Mouse (Mus musculus): ENCODE measurements at regions not wholly inside any gene's neighbourhood (a gene's known extent, or its start where the extent isn't known, plus 50 kb on each side); places are given as distances from the start of the nearest gene placed in this dataset.
"Not testable (repeated sequence)": the region's sequence is repeated elsewhere in the genome, so short reads cannot be mapped to it uniquely, and the experiment has no call there.

GRCm38 (mm10) chr5:77892024-77892423 lies 484.2 kb upstream of the Igfbp7 start:
- WGBS (ENCODE audit: insufficient replicate concordance), result 51% methylated on average over 2 of the region's 2 CpGs
- H3K9me3 ChIP-seq (replicated peaks); ATAC-seq (ENCODE audit: insufficient read depth); H3K36me3 ChIP-seq (replicated peaks); H3K27me3 ChIP-seq; H3K4me1 ChIP-seq (replicated peaks); H3K9ac ChIP-seq; H3K27ac ChIP-seq (replicated peaks); H3K4me3 ChIP-seq (replicated peaks); H3K4me2 ChIP-seq: not testable (repeated sequence)

- ATAC-seq (ENCODE audit: insufficient read depth), result no peak
- Histone ChIP-seq H3K4me2 (no peak overlapping the region), H3K27me3 (no peaks in the 10 kb centered on the region), H3K36me3 (replicated peaks) (no peaks in the 10 kb centered on the region), H3K4me3 (replicated peaks) (no peak overlapping the region), H3K27ac (replicated peaks) (no peak overlapping the region), H3K9me3 (replicated peaks) (no peaks in the 10 kb centered on the region; the same call in 1 of the 2 replicates), H3K4me1 (replicated peaks) (no peaks in the 10 kb centered on the region), H3K9ac (no peak overlapping the region)
- WGBS (ENCODE audit: insufficient replicate concordance), result 70% methylated on average over 9 of the region's 9 CpGs
Measured at GRCm38 (mm10) chr5:77888534-77888933, 480.7 kb upstream of the Igfbp7 start.

- ATAC-seq (ENCODE audit: insufficient read depth), result no peak
- H3K4me1 ChIP-seq (replicated peaks), result no peaks in the 10 kb centered on the region
- H3K4me2 ChIP-seq, result no peak overlapping the region
- H3K9me3 ChIP-seq (replicated peaks), result no peaks in the 10 kb centered on the region
- no peak overlapping the region for H3K4me3 ChIP-seq (replicated peaks)
- no peak overlapping the region for H3K27ac ChIP-seq (replicated peaks)
- WGBS (ENCODE audit: insufficient replicate concordance), result 67% methylated on average over 5 of the region's 5 CpGs
- H3K36me3 ChIP-seq (replicated peaks), result no peaks in the 10 kb centered on the region
- H3K9ac ChIP-seq, result no peak overlapping the region
- H3K27me3 ChIP-seq, result no peaks in the 10 kb centered on the region
Measured at GRCm38 (mm10) chr5:77871403-77871802, 463.6 kb upstream of the Igfbp7 start.

GRCm38 (mm10) chr5:77865342-77865741 lies 457.5 kb upstream of the Igfbp7 start:
- H3K4me1 ChIP-seq (replicated peaks), result no peaks in the 10 kb centered on the region
- H3K27ac ChIP-seq (replicated peaks), result no peak overlapping the region
- WGBS (ENCODE audit: insufficient replicate concordance), result 49% methylated on average over 7 of the region's 7 CpGs
- no peaks in the 10 kb centered on the region for H3K27me3 ChIP-seq
- H3K4me2 ChIP-seq, result no peak overlapping the region
- no peak overlapping the region for H3K9ac ChIP-seq
- no peaks in the 10 kb centered on the region for H3K9me3 ChIP-seq (replicated peaks)
- no peak for ATAC-seq (ENCODE audit: insufficient read depth)
- no peaks in the 10 kb centered on the region for H3K36me3 ChIP-seq (replicated peaks)
- no peak overlapping the region for H3K4me3 ChIP-seq (replicated peaks)

GRCm38 (mm10) chr5:77855191-77855590 lies 447.4 kb upstream of the Igfbp7 start:
- Histone ChIP-seq H3K4me2 (no peak overlapping the region), H3K9ac (no peak overlapping the region), H3K27ac (replicated peaks) (no peak overlapping the region), H3K36me3 (replicated peaks) (no peaks in the 10 kb centered on the region), H3K4me3 (replicated peaks) (no peak overlapping the region), H3K27me3 (no peaks in the 10 kb centered on the region), H3K9me3 (replicated peaks) (0 out of 2 replicates have a peak, but pooled peaks cover 3% of the 10 kb centered on the region), H3K4me1 (replicated peaks) (no peaks in the 10 kb centered on the region)
- ATAC-seq (ENCODE audit: insufficient read depth), result no peak
- WGBS (ENCODE audit: insufficient replicate concordance), result 53% methylated on average over 6 of the region's 6 CpGs

GRCm38 (mm10) chr5:77853999-77854784 lies 446.4 kb upstream of the Igfbp7 start:
- Histone ChIP-seq H3K9ac (no peak overlapping the region), H3K4me1 (replicated peaks) (no peaks in the 10 kb centered on the region), H3K27ac (replicated peaks) (no peak overlapping the region), H3K27me3 (no peaks in the 10 kb centered on the region), H3K9me3 (replicated peaks) (0 out of 2 replicates have a peak, but pooled peaks cover 3% of the 10 kb centered on the region), H3K4me2 (no peak overlapping the region), H3K4me3 (replicated peaks) (no peak overlapping the region), H3K36me3 (replicated peaks) (no peaks in the 10 kb centered on the region)
- 68% methylated on average over 12 of the region's 12 CpGs for WGBS (ENCODE audit: insufficient replicate concordance)
- ATAC-seq (ENCODE audit: insufficient read depth), result no peak

- Histone ChIP-seq H3K4me2 (no peak overlapping the region), H3K27me3 (no peaks in the 10 kb centered on the region), H3K27ac (replicated peaks) (no peak overlapping the region), H3K4me3 (replicated peaks) (no peak overlapping the region), H3K36me3 (replicated peaks) (no peaks in the 10 kb centered on the region), H3K9ac (no peak overlapping the region), H3K4me1 (replicated peaks) (no peaks in the 10 kb centered on the region), H3K9me3 (replicated peaks) (0 out of 2 replicates have a peak, but pooled peaks cover 3% of the 10 kb centered on the region)
- no peak for ATAC-seq (ENCODE audit: insufficient read depth)
- WGBS (ENCODE audit: insufficient replicate concordance), result 72% methylated on average over 3 of the region's 3 CpGs
Measured at GRCm38 (mm10) chr5:77851645-77852044, 443.8 kb upstream of the Igfbp7 start.

GRCm38 (mm10) chr5:77838186-77839097 lies 430.6 kb upstream of the Igfbp7 start:
- Histone ChIP-seq H3K4me3 (replicated peaks) (no peak overlapping the region), H3K36me3 (replicated peaks) (no peaks in the 10 kb centered on the region), H3K9ac (no peak overlapping the region), H3K4me1 (replicated peaks) (no peaks in the 10 kb centered on the region), H3K4me2 (no peak overlapping the region), H3K9me3 (replicated peaks) (no peaks in the 10 kb centered on the region), H3K27me3 (no peaks in the 10 kb centered on the region), H3K27ac (replicated peaks) (no peak overlapping the region)
- no peak for ATAC-seq (ENCODE audit: insufficient read depth)
- 43% methylated on average over 5 of the region's 5 CpGs for WGBS (ENCODE audit: insufficient replicate concordance)

- Histone ChIP-seq H3K4me1 (replicated peaks) (no peaks in the 10 kb centered on the region), H3K9ac (no peak overlapping the region), H3K9me3 (replicated peaks) (no peaks in the 10 kb centered on the region), H3K4me3 (replicated peaks) (no peak overlapping the region), H3K27me3 (no peaks in the 10 kb centered on the region), H3K36me3 (replicated peaks) (no peaks in the 10 kb centered on the region), H3K4me2 (no peak overlapping the region), H3K27ac (replicated peaks) (no peak overlapping the region)
- no peak for ATAC-seq (ENCODE audit: insufficient read depth)
- 70% methylated on average over 2 of the region's 2 CpGs for WGBS (ENCODE audit: insufficient replicate concordance)
Measured at GRCm38 (mm10) chr5:77827971-77828370, 420.1 kb upstream of the Igfbp7 start.

- no peak overlapping the region for H3K4me2 ChIP-seq
- H3K4me1 ChIP-seq (replicated peaks), result no peaks in the 10 kb centered on the region
- 66% methylated on average over 4 of the region's 4 CpGs for WGBS (ENCODE audit: insufficient replicate concordance)
- no peak overlapping the region for H3K27ac ChIP-seq (replicated peaks)
- H3K9me3 ChIP-seq (replicated peaks), result no peaks in the 10 kb centered on the region
- H3K4me3 ChIP-seq (replicated peaks), result no peak overlapping the region
- H3K27me3 ChIP-seq, result no peaks in the 10 kb centered on the region
- no peak for ATAC-seq (ENCODE audit: insufficient read depth)
- H3K9ac ChIP-seq, result no peak overlapping the region
- H3K36me3 ChIP-seq (replicated peaks), result no peaks in the 10 kb centered on the region
Measured at GRCm38 (mm10) chr5:77826063-77826462, 418.2 kb upstream of the Igfbp7 start.

GRCm38 (mm10) chr5:77816759-77817280 lies 409.0 kb upstream of the Igfbp7 start:
- no peaks in the 10 kb centered on the region for H3K4me1 ChIP-seq (replicated peaks)
- H3K27ac ChIP-seq (replicated peaks), result no peak overlapping the region
- no peaks in the 10 kb centered on the region for H3K27me3 ChIP-seq
- no peak for ATAC-seq (ENCODE audit: insufficient read depth)
- no peak overlapping the region for H3K4me3 ChIP-seq (replicated peaks)
- WGBS (ENCODE audit: insufficient replicate concordance), result 62% methylated on average over 7 of the region's 7 CpGs
- H3K9me3 ChIP-seq (replicated peaks), result no peaks in the 10 kb centered on the region
- no peak overlapping the region for H3K4me2 ChIP-seq
- no peak overlapping the region for H3K9ac ChIP-seq
- H3K36me3 ChIP-seq (replicated peaks), result no peaks in the 10 kb centered on the region

Data from liver, embryonic 15.5 days (tissue).